ENCODE assay signal across 17 mouse cellular contexts in genomic region chr9:43130684-43131083, GRCm38 (mm10). TPM values are rescaled to one million over a fixed set of nuclear protein-coding genes. Genes with fewer than 3 reads are reported as not detected.
DNase-seq lines count a peak whose midpoint lies in the region; ATAC-seq and TF ChIP-seq lines count a peak whose summit lies in the region.
"Had no signal": no experiment of that assay in that cellular context is flagged by ENCODE, and none has a peak within 500 bp of the region (broad histone marks: within the 10 kb centered on the region; RNA-seq: fewer than 3 reads in every experiment).

No protein-coding gene starts in this region.

- no peak for TF ChIP-seq POLR2A in small intestine, adult 2 months (IDR thresholded peaks at IDR 0.05; ENCODE audit: low read depth, low read length)

- TF ChIP-seq CTCF in hindbrain, postnatal 0 days (IDR thresholded peaks at IDR 0.05; ENCODE audit: low read depth): peak; percentile 21; the same call in 1 of the 2 replicates
- TF ChIP-seq CTCF in lung, postnatal 0 days (IDR thresholded peaks at IDR 0.05): peak; percentile 41; the same call in 1 of the 2 replicates
- peak; percentile 25; the same call in 1 of the 2 replicates for TF ChIP-seq CTCF in small intestine, adult 2 months (IDR thresholded peaks at IDR 0.05; ENCODE audit: extremely low read depth, insufficient read length, insufficient replicate concordance, low read depth, low read length)

- 0 out of 2 replicates have a peak, but pooled peaks cover 6% of the 10 kb centered on the region for H3K4me1 ChIP-seq in hindbrain, postnatal 0 days (ENCODE audit: insufficient read depth, low read length)
- no peaks in the 10 kb centered on the region for H3K4me1 ChIP-seq in hindbrain, embryonic 16.5 days (ENCODE audit: control insufficient read depth, insufficient read depth, low read depth, low read length)
- no peaks in the 10 kb centered on the region for H3K4me1 ChIP-seq in lung, postnatal 0 days (ENCODE audit: insufficient read depth, low read depth, low read length)
- H3K4me1 ChIP-seq in small intestine, adult 2 months (ENCODE audit: control insufficient read depth, insufficient read depth, insufficient read length, low read length): no peaks in the 10 kb centered on the region
- H3K4me1 ChIP-seq in heart, embryonic 11.5 days (ENCODE audit: control insufficient read depth, insufficient read depth, low read length): no peaks in the 10 kb centered on the region
- H3K4me1 ChIP-seq: embryonic facial prominence, embryonic 12.5 days; hindbrain, embryonic 12.5 days had no signal

- H3K4me2 ChIP-seq in hindbrain, postnatal 0 days (ENCODE audit: low read depth, low read length): no peak overlapping the region
- no peak overlapping the region for H3K4me2 ChIP-seq in hindbrain, embryonic 16.5 days (ENCODE audit: low read length)
- H3K4me2 ChIP-seq in lung, postnatal 0 days (replicated peaks; ENCODE audit: low read depth, low read length): no peak overlapping the region
- H3K4me2 ChIP-seq in heart, embryonic 11.5 days: no peak overlapping the region
- H3K4me2 ChIP-seq: embryonic facial prominence, embryonic 12.5 days; hindbrain, embryonic 12.5 days; liver, embryonic 13.5 days; neural tube, embryonic 13.5 days had no signal

- H3K9me3 ChIP-seq in hindbrain, postnatal 0 days (ENCODE audit: low read length): no peaks in the 10 kb centered on the region
- H3K9me3 ChIP-seq in hindbrain, embryonic 16.5 days (ENCODE audit: control insufficient read depth, low read length): no peaks in the 10 kb centered on the region
- H3K9me3 ChIP-seq in lung, postnatal 0 days (ENCODE audit: low read length): no peaks in the 10 kb centered on the region
- H3K9me3 ChIP-seq in heart, embryonic 11.5 days (replicated peaks; ENCODE audit: control insufficient read depth, low read length): no peaks in the 10 kb centered on the region
- H3K9me3 ChIP-seq: embryonic facial prominence, embryonic 12.5 days; hindbrain, embryonic 12.5 days; liver, embryonic 13.5 days; neural tube, embryonic 13.5 days had no signal

- no peak for DNase-seq in hindbrain, postnatal 0 days (ENCODE audit: low spot score)
- no peak for DNase-seq in lung, postnatal 0 days (ENCODE audit: low spot score)
- DNase-seq in lung, adult 18-20 months: no peak
- DNase-seq in R1 (ENCODE audit: low read depth, low spot score): peak; percentile 56
- DNase-seq in heart, postnatal 14 days: no peak
- DNase-seq: adrenal gland, postnatal 25 days; kidney, adult 18-20 months; liver, embryonic 13.5 days; spleen, adult 18-20 months had no signal

- H3K36me3 ChIP-seq in hindbrain, postnatal 0 days (ENCODE audit: insufficient read depth, low read length): no peaks in the 10 kb centered on the region
- H3K36me3 ChIP-seq in hindbrain, embryonic 16.5 days (ENCODE audit: control insufficient read depth, insufficient read depth, low read length): no peaks in the 10 kb centered on the region
- H3K36me3 ChIP-seq in lung, postnatal 0 days (ENCODE audit: insufficient read depth, low read length): no peaks in the 10 kb centered on the region
- H3K36me3 ChIP-seq in small intestine, adult 2 months (ENCODE audit: control insufficient read depth, insufficient read depth, low read length): no peaks in the 10 kb centered on the region
- no peaks in the 10 kb centered on the region for H3K36me3 ChIP-seq in heart, embryonic 11.5 days (ENCODE audit: control insufficient read depth, insufficient read depth, low read length)
- H3K36me3 ChIP-seq: embryonic facial prominence, embryonic 12.5 days; hindbrain, embryonic 12.5 days; liver, embryonic 13.5 days; neural tube, embryonic 13.5 days had no signal

- ATAC-seq in hindbrain, postnatal 0 days: no peak
- no peak for ATAC-seq in hindbrain, embryonic 16.5 days
- no peak for ATAC-seq in lung, postnatal 0 days
- no peak for ATAC-seq in heart, embryonic 11.5 days (replicated peaks; ENCODE audit: insufficient number of reproducible peaks, low FRiP score, low TSS enrichment)
- ATAC-seq: forebrain, embryonic 14.5 days had no signal

- H3K9ac ChIP-seq in hindbrain, postnatal 0 days (replicated peaks; ENCODE audit: low read length): no peak overlapping the region
- no peak overlapping the region for H3K9ac ChIP-seq in hindbrain, embryonic 16.5 days (ENCODE audit: low read depth, low read length)
- H3K9ac ChIP-seq in lung, postnatal 0 days (replicated peaks; ENCODE audit: low read depth): no peak overlapping the region
- no peak overlapping the region for H3K9ac ChIP-seq in heart, embryonic 11.5 days (ENCODE audit: low read depth, low read length)
- H3K9ac ChIP-seq: embryonic facial prominence, embryonic 12.5 days; hindbrain, embryonic 12.5 days; liver, embryonic 13.5 days; neural tube, embryonic 13.5 days had no signal

- 95% methylated on average over 2 of the region's 2 CpGs for WGBS in hindbrain, postnatal 0 days
- WGBS in hindbrain, embryonic 16.5 days: 94% methylated on average over 2 of the region's 2 CpGs
- 90% methylated on average over 2 of the region's 2 CpGs for WGBS in lung, postnatal 0 days
- WGBS in small intestine, adult 2 months: 96% methylated on average over 2 of the region's 2 CpGs
- 92% methylated on average over 2 of the region's 2 CpGs for WGBS in heart, embryonic 11.5 days (ENCODE audit: insufficient replicate concordance)

- no peaks in the 10 kb centered on the region for H3K27me3 ChIP-seq in hindbrain, postnatal 0 days (ENCODE audit: insufficient read depth, low read length)
- H3K27me3 ChIP-seq in hindbrain, embryonic 16.5 days (replicated peaks; ENCODE audit: control insufficient read depth, insufficient read depth, low read length): no peaks in the 10 kb centered on the region
- H3K27me3 ChIP-seq in lung, postnatal 0 days (replicated peaks; ENCODE audit: insufficient read depth, low read length): no peaks in the 10 kb centered on the region
- no peaks in the 10 kb centered on the region for H3K27me3 ChIP-seq in small intestine, adult 2 months (ENCODE audit: control insufficient read depth, insufficient read depth, low read length)
- H3K27me3 ChIP-seq in heart, embryonic 11.5 days (ENCODE audit: control insufficient read depth, insufficient read depth, low read length): no peaks in the 10 kb centered on the region
- H3K27me3 ChIP-seq: embryonic facial prominence, embryonic 12.5 days; hindbrain, embryonic 12.5 days; neural tube, embryonic 13.5 days had no signal

- H3K27ac ChIP-seq in hindbrain, postnatal 0 days: no peak overlapping the region
- no peak overlapping the region for H3K27ac ChIP-seq in hindbrain, embryonic 16.5 days (ENCODE audit: low read depth, low read length)
- H3K27ac ChIP-seq in lung, postnatal 0 days (ENCODE audit: low read length): no peak overlapping the region
- H3K27ac ChIP-seq in small intestine, adult 2 months (ENCODE audit: insufficient read depth, low read depth, low read length): no peak overlapping the region
- no peak overlapping the region for H3K27ac ChIP-seq in heart, embryonic 11.5 days (ENCODE audit: low read depth, low read length)
- H3K27ac ChIP-seq: embryonic facial prominence, embryonic 12.5 days; hindbrain, embryonic 12.5 days; liver, embryonic 13.5 days had no signal

- no peak for TF ChIP-seq EP300 in lung, postnatal 0 days (IDR thresholded peaks at IDR 0.05)

- H3K4me3 ChIP-seq in hindbrain, postnatal 0 days (ENCODE audit: low read length): no peak overlapping the region
- H3K4me3 ChIP-seq in hindbrain, embryonic 16.5 days (ENCODE audit: low read length): no peak overlapping the region
- H3K4me3 ChIP-seq in lung, postnatal 0 days (ENCODE audit: low read depth, low read length): no peak overlapping the region
- no peak overlapping the region for H3K4me3 ChIP-seq in small intestine, adult 2 months (ENCODE audit: low read depth, low read length)
- H3K4me3 ChIP-seq in heart, embryonic 11.5 days (ENCODE audit: low read depth, low read length): no peak overlapping the region
- H3K4me3 ChIP-seq: embryonic facial prominence, embryonic 12.5 days; hindbrain, embryonic 12.5 days; liver, embryonic 13.5 days; neural tube, embryonic 13.5 days had no signal

- intact Hi-C loops in heart, postnatal 14 days (cut with DNase I): no loop called here

RNA-seq across cellular contexts. Expression of gene Tmem136, which starts 14.3 kb away (rescaled TPM):
- total RNA-seq in hindbrain, postnatal 0 days (2014; rRNA removed): 11.6 and 14.4 TPM in 2 replicates
- 8.4 and 8.8 TPM in 2 replicates for polyA plus RNA-seq in hindbrain, postnatal 0 days (2015; fragmentation: Nextera tagmentation; extraction: Ambion mirVana)
- polyA plus RNA-seq in hindbrain, embryonic 16.5 days (2015; fragmentation: Nextera tagmentation; extraction: Ambion mirVana): 9.2 and 11.4 TPM in 2 replicates
- 2.8 and 3.5 TPM in 2 replicates for polyA plus RNA-seq in lung, postnatal 0 days (2015; fragmentation: Nextera tagmentation; extraction: Ambion mirVana)
- 0.23 and 0.55 TPM in 2 replicates for polyA plus RNA-seq in small intestine, adult 2 months (2012; rRNA removed)
- 1 to 10 TPM; 7.2 to 7.5 TPM for total RNA-seq in heart, postnatal 14 days (2021)
- polyA plus RNA-seq in heart, embryonic 11.5 days (2014; fragmentation: Nextera tagmentation; extraction: Ambion mirVana): 14.1 and 20.0 TPM in 2 replicates
- total RNA-seq: megakaryocyte, adult 5-6 weeks had no signal

RNA-seq across cellular contexts. Expression of gene Arhgef12, which starts 23.6 kb away (rescaled TPM):
- total RNA-seq in hindbrain, postnatal 0 days (2014; rRNA removed): 86.0 and 116 TPM in 2 replicates
- 14.0 and 14.9 TPM in 2 replicates for polyA plus RNA-seq in hindbrain, postnatal 0 days (2015; fragmentation: Nextera tagmentation; extraction: Ambion mirVana)
- 17.0 and 17.9 TPM in 2 replicates for polyA plus RNA-seq in hindbrain, embryonic 16.5 days (2015; fragmentation: Nextera tagmentation; extraction: Ambion mirVana)
- 13.9 and 17.2 TPM in 2 replicates for polyA plus RNA-seq in lung, postnatal 0 days (2015; fragmentation: Nextera tagmentation; extraction: Ambion mirVana)
- polyA plus RNA-seq in small intestine, adult 2 months (2012; rRNA removed): 3.9 and 7.4 TPM in 2 replicates
- total RNA-seq in heart, postnatal 14 days (2021): 100 to 1,000 TPM; 154 to 163 TPM
- polyA plus RNA-seq in heart, embryonic 11.5 days (2014; fragmentation: Nextera tagmentation; extraction: Ambion mirVana): 9.6 and 16.8 TPM in 2 replicates
